Mouse (Mus musculus): ENCODE measurements at regions not wholly inside any gene's neighbourhood (a gene's known extent, or its start where the extent isn't known, plus 50 kb on each side); places are given as distances from the start of the nearest gene placed in this dataset.

GRCm38 (mm10) chr1:186887127-186887526 is 80.1 kb upstream of the D1Pas1 start:
- TF ChIP-seq POLR2A (IDR thresholded peaks at IDR 0.05; ENCODE audit: borderline replicate concordance, extremely low read depth, low read depth, low read length) (no peak), CTCF (IDR thresholded peaks at IDR 0.05; ENCODE audit: insufficient read depth, low read length) (no peak)
